Comparison of ENCODE assay signal across 9 mouse cellular contexts in the genomic region with DNA sequence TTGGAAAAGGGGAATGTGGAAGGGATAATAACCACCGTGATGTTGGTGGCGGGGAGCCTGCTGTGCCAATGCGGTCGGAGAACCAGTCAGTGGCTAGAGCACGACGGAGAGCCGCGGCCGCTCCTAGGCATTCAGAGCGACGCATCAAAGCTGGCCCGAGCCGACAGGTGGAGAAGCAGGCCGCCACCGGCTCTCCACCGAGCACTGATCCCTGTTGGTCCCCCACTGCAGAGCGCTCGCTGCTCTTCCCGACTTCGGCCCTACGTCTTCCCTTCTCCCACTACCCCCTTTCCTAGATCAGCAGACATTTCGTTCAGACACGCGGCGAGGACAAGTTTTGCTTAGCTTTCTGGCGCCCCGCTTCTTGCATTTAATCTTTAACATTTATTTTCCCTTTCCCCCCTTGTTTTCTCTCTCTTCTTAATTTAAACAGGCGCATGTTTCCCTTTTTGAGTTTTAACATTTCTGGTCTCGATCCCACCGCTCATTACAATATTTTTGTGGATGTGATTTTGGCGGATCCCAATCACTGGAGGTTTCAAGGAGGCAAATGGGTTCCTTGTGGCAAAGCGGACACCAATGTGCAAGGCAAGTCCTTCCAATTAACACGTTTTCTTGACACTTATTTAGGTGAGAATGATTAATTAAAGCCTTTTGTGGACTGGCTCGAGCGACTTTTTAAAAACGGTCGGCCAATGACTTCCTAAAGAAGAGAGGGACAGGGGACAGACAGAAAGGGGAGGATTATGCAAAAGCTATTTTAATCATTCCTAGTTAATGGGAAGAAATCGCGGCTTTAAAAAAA. TPM values are rescaled to one million over a fixed set of nuclear protein-coding genes. Genes with fewer than 3 reads are reported as not detected.
DNase-seq lines count a peak whose midpoint lies in the region; ATAC-seq and TF ChIP-seq lines count a peak whose summit lies in the region.
"Had no signal": no experiment of that assay in that cellular context is flagged by ENCODE, and none has a peak within 500 bp of the region (broad histone marks: within the 10 kb centered on the region; RNA-seq: fewer than 3 reads in every experiment).

No protein-coding gene starts in this region.

- DNase-seq in cerebellum, adult 9-11 months = peak; percentile 24
- no peak for DNase-seq in midbrain, embryonic 10.5 days (ENCODE audit: low spot score)
- no peak for DNase-seq in midbrain, postnatal 0 days (ENCODE audit: low spot score)
- peak; percentile 28 to 39 for DNase-seq in heart, postnatal 10 days
- DNase-seq in adrenal gland, adult 8-10 months = no peak
- DNase-seq: liver, embryonic 13.5 days had no signal

- H3K4me1 ChIP-seq in midbrain, embryonic 10.5 days = peaks cover 25% of the 10 kb centered on the region
- H3K4me1 ChIP-seq in midbrain, postnatal 0 days (ENCODE audit: insufficient read depth, low read length) = no peaks in the 10 kb centered on the region
- H3K4me1 ChIP-seq in liver, embryonic 16.5 days (ENCODE audit: control insufficient read depth, low read depth, low read length) = peaks cover 2% of the 10 kb centered on the region; the same call in 1 of the 2 replicates
- no peaks in the 10 kb centered on the region; the same call in 1 of the 2 replicates for H3K4me1 ChIP-seq in stomach, embryonic 16.5 days (ENCODE audit: control insufficient read depth, insufficient read depth, low read length)

- H3K27ac ChIP-seq in midbrain, embryonic 10.5 days (replicated peaks) = no peak overlapping the region
- H3K27ac ChIP-seq in midbrain, postnatal 0 days (ENCODE audit: low read depth, low read length) = no peak overlapping the region
- H3K27ac ChIP-seq in liver, embryonic 16.5 days (ENCODE audit: low read length) = no peak overlapping the region
- no peak overlapping the region for H3K27ac ChIP-seq in stomach, embryonic 16.5 days (ENCODE audit: low read length)
- H3K27ac ChIP-seq: liver, embryonic 13.5 days had no signal

- intact Hi-C loops in heart, postnatal 10 days (cut with DNase I) = no loop called here

- no peak overlapping the region for H3K4me2 ChIP-seq in midbrain, postnatal 0 days (ENCODE audit: low read depth, low read length, poor library complexity, severe bottlenecking)
- H3K4me2 ChIP-seq in liver, embryonic 16.5 days (ENCODE audit: low read depth, low read length) = no peak overlapping the region
- peak overlapping the region; percentile 19; the same call in 1 of the 2 replicates for H3K4me2 ChIP-seq in stomach, embryonic 16.5 days (ENCODE audit: low read depth, low read length)
- H3K4me2 ChIP-seq: liver, embryonic 13.5 days had no signal

- under 1% methylated on average over 39 of the region's 39 CpGs for WGBS in midbrain, embryonic 10.5 days
- 2% methylated on average over 31 of the region's 39 CpGs for WGBS in midbrain, postnatal 0 days
- 1% methylated on average over 39 of the region's 39 CpGs for WGBS in liver, embryonic 16.5 days (ENCODE audit: insufficient replicate concordance)
- under 1% methylated on average over 39 of the region's 39 CpGs for WGBS in stomach, embryonic 16.5 days

- H3K27me3 ChIP-seq in midbrain, embryonic 10.5 days (ENCODE audit: low read depth, poor library complexity, severe bottlenecking) = peaks cover 100% of the 10 kb centered on the region
- H3K27me3 ChIP-seq in midbrain, postnatal 0 days (ENCODE audit: insufficient read depth, low read length) = peaks cover 50% of the 10 kb centered on the region
- peaks cover 85% of the 10 kb centered on the region for H3K27me3 ChIP-seq in liver, embryonic 16.5 days (ENCODE audit: control insufficient read depth, insufficient read depth, low read depth, low read length)
- peaks cover 66% of the 10 kb centered on the region for H3K27me3 ChIP-seq in stomach, embryonic 16.5 days (ENCODE audit: control insufficient read depth, insufficient read depth, low read length)

- TF ChIP-seq CTCF in midbrain, postnatal 0 days (IDR thresholded peaks at IDR 0.05) = no peak

- no peaks in the 10 kb centered on the region for H3K36me3 ChIP-seq in midbrain, embryonic 10.5 days
- no peaks in the 10 kb centered on the region for H3K36me3 ChIP-seq in midbrain, postnatal 0 days (ENCODE audit: insufficient read depth, low read length)
- H3K36me3 ChIP-seq in liver, embryonic 16.5 days (ENCODE audit: control insufficient read depth, insufficient read depth) = no peaks in the 10 kb centered on the region
- H3K36me3 ChIP-seq in stomach, embryonic 16.5 days (ENCODE audit: control insufficient read depth, insufficient read depth, low read length) = no peaks in the 10 kb centered on the region

- no peak overlapping the region for H3K9ac ChIP-seq in midbrain, postnatal 0 days (replicated peaks; ENCODE audit: low read length, poor library complexity, severe bottlenecking)
- no peak overlapping the region for H3K9ac ChIP-seq in liver, embryonic 16.5 days (ENCODE audit: low read depth, low read length)
- H3K9ac ChIP-seq in stomach, embryonic 16.5 days (ENCODE audit: low read length) = no peak overlapping the region
- H3K9ac ChIP-seq: liver, embryonic 13.5 days had no signal

- H3K4me3 ChIP-seq in midbrain, embryonic 10.5 days = peak overlapping the region; percentile 26; the same call in 1 of the 2 replicates
- no peak overlapping the region for H3K4me3 ChIP-seq in midbrain, postnatal 0 days (ENCODE audit: low read depth, low read length)
- 0 out of 2 replicates have a peak overlapping the region, but pooled peaks have one; percentile 11 for H3K4me3 ChIP-seq in liver, embryonic 16.5 days (ENCODE audit: low read depth, low read length)
- no peak overlapping the region; the same call in 1 of the 2 replicates for H3K4me3 ChIP-seq in stomach, embryonic 16.5 days (replicated peaks; ENCODE audit: low read length)
- H3K4me3 ChIP-seq: liver, embryonic 13.5 days had no signal

- ATAC-seq in cerebellum, adult (ENCODE audit: insufficient number of reproducible peaks, low FRiP score, low TSS enrichment) = no peak
- ATAC-seq in midbrain, postnatal 0 days (ENCODE audit: low FRiP score) = no peak
- ATAC-seq in liver, embryonic 16.5 days (ENCODE audit: low read depth) = no peak
- ATAC-seq in stomach, embryonic 16.5 days (ENCODE audit: insufficient read depth, low FRiP score) = no peak

- no peaks in the 10 kb centered on the region for H3K9me3 ChIP-seq in midbrain, embryonic 10.5 days (replicated peaks)
- H3K9me3 ChIP-seq in midbrain, postnatal 0 days (ENCODE audit: low read length) = no peaks in the 10 kb centered on the region
- H3K9me3 ChIP-seq in liver, embryonic 16.5 days (replicated peaks; ENCODE audit: control insufficient read depth, low read length) = no peaks in the 10 kb centered on the region
- no peaks in the 10 kb centered on the region for H3K9me3 ChIP-seq in stomach, embryonic 16.5 days (replicated peaks; ENCODE audit: control insufficient read depth, low read length)
- H3K9me3 ChIP-seq: liver, embryonic 13.5 days had no signal

RNA-seq across cellular contexts. Expression of a gene that starts 3.0 kb away (rescaled TPM):
- polyA plus RNA-seq in midbrain, embryonic 10.5 days (2016; fragmentation: Nextera tagmentation; extraction: Ambion mirVana) = 0.23 and 0.26 TPM in 2 replicates
- 1.1 and 1.2 TPM in 2 replicates for total RNA-seq in midbrain, postnatal 0 days (2014; rRNA removed)
- polyA plus RNA-seq in midbrain, postnatal 0 days (2015; fragmentation: Nextera tagmentation; extraction: Ambion mirVana) = 0.07 and 0.60 TPM in 2 replicates
- not detected for total RNA-seq in heart, postnatal 10 days (2021)
- not detected in 2 replicates for polyA plus RNA-seq in liver, embryonic 16.5 days (2015; fragmentation: Nextera tagmentation; extraction: Ambion mirVana)
- polyA plus RNA-seq in stomach, embryonic 16.5 days (2015; fragmentation: Nextera tagmentation; extraction: Ambion mirVana) = not detected in 2 replicates
- under 1 TPM in 3 of 4 experiments, not detected in 1; 0.07 to 0.22 (median 0.08) TPM for total RNA-seq in adrenal gland, adult 8-10 months (2022)
- polyA plus RNA-seq: liver, embryonic 13.5 days had no signal

Comparison
In these comparisons a context has a peak if more than half of its experiments do, and no peak if none do; other contexts are left out.
1. H3K4me3 ChIP-seq: peak in midbrain, embryonic 10.5 days (single experiment) and liver, embryonic 16.5 days (single experiment); none in midbrain, postnatal 0 days (single experiment) and stomach, embryonic 16.5 days (single experiment).
2. DNase-seq: peak in cerebellum, adult 9-11 months (single experiment) and heart, postnatal 10 days (2 of 2); none in midbrain, embryonic 10.5 days (single experiment), midbrain, postnatal 0 days (single experiment) and adrenal gland, adult 8-10 months (single experiment).